Mouse (Mus musculus) myocyte (in vitro differentiated cells): ENCODE results near the gene Cryzl2.

ENCODE experiments used
- POLR2A ChIP-seq: IDR thresholded peaks from one replicate; pipeline ENCODE4 v1.6.1; 2011; ENCODE audit warnings: low read depth, mild to moderate bottlenecking, control low read depth, moderate library complexity; ENCODE audit not compliant: insufficient read length
- TCF12 ChIP-seq: IDR thresholded peaks from one replicate; pipeline ENCODE4 v1.6.1; 2011; ENCODE audit warnings: mild to moderate bottlenecking, control low read depth; ENCODE audit not compliant: poor library complexity, insufficient read depth, severe bottlenecking

- no peak for TF ChIP-seq POLR2A
- no peak for TF ChIP-seq TCF12
Measured at GRCm38 (mm10) chr1:157500657-157501056, 42.3 kb downstream of the Cryzl2 start.
